Mouse (Mus musculus): ENCODE measurements at regions not wholly inside any gene's neighbourhood (a gene's known extent, or its start where the extent isn't known, plus 50 kb on each side); places are given as distances from the start of the nearest gene placed in this dataset.
A peak's percentile ranks its signal among the peaks of the same experiment; 100 is the strongest.

GRCm38 (mm10) chr15:8903651-8904050 is 64.1 kb upstream of the Ranbp3l start:
- no peak for DNase-seq (ENCODE audit: low spot score in 2 of 2)

DNA sequence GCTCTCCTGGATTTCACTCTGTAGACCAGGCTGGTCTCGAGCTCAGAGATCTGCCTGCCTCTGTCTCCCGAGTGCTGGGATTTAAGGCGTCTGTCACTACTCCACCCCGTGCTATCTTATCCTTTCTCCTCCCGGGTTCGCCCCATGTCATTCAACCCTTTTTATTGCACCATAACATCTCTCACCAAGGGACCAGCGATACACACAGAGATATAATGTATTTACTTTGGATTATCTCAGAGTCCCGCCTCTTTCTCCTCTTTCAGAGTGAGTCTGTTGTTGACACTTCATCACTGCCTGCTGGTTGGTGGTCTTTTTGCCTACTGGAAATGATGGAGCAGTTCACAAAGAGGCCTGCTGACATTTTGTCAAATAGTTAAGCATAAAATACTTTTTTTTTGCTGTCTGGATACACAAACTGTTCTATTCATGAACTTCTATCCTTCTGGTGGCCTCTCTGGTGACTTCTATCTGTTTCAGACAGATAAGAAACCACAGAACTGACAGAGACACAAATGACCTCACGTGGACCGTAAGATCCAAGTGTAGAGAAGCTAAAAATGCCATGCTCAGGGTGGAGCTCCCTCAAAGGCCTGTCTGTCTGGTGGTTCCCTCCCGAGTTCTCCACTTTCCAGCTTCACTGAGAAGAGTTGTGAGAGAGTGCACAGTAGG is 70.1 kb upstream of the Ranbp3l start:
- no peak for DNase-seq (ENCODE audit: low spot score in 2 of 2)

DNA sequence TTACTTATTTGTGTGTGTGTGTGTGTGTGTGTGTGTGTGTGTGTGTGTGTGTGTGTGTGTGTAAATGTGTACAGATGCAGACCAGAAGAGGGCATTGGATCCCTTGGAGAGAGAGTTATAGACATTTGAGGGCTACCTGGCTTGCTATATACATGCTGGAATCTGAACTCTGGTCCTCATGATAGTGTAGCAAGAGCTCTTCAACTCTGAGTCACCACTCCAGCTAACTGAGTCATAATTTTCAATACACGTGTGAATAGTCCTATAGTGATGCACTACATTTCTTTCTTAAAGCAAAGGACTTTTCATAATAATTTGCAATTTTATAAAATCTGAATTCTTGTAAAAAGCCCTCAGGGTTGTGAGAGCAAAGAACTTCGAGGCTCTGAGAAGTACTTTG is 70.9 kb upstream of the Ranbp3l start:
- DNase-seq (ENCODE audit: low spot score in 2 of 2), result no peak

DNA sequence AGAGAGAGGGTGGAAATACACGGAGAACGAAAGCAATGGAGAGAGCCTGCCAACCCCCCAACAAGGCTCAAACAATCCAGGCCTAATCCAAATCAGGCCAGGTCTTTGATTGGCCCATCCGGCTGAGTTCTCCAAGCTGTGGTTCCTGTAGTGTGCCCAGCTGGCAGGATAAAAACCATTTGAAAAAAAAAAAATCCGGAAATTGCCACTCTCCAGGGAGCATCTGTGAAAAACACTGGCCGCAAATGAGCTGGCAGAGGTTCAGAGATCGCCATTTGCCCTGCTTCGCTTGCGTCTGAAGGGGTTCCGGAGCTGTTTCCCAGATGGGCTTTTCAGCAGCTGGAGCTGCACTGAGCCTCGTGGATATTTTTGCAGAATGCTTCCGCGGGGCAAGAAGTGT is 71.4 kb upstream of the Ranbp3l start:
- DNase-seq (ENCODE audit: low spot score in 2 of 2), result peak; percentile 37 to 42

DNA sequence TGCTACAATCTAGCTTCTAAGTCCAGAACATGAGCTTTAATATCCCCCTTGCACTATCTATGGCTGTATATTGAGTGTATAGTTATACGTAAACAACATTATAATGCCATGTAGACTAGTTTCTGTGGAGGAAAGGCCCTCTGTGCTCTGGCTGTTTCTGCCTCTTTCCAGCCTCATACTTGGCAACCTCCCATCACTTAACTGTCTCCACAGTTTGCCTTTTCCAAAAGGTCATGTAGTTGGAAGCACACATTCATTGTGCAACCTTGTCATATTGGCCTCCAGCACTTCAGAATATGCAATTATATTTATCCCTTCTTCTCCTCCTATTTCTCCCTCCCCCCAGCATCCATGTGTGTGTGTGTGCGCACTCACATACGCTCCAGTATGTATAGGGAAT is 82.2 kb upstream of the Ranbp3l start:
- no peak for DNase-seq (ENCODE audit: low spot score in 2 of 2)

DNA sequence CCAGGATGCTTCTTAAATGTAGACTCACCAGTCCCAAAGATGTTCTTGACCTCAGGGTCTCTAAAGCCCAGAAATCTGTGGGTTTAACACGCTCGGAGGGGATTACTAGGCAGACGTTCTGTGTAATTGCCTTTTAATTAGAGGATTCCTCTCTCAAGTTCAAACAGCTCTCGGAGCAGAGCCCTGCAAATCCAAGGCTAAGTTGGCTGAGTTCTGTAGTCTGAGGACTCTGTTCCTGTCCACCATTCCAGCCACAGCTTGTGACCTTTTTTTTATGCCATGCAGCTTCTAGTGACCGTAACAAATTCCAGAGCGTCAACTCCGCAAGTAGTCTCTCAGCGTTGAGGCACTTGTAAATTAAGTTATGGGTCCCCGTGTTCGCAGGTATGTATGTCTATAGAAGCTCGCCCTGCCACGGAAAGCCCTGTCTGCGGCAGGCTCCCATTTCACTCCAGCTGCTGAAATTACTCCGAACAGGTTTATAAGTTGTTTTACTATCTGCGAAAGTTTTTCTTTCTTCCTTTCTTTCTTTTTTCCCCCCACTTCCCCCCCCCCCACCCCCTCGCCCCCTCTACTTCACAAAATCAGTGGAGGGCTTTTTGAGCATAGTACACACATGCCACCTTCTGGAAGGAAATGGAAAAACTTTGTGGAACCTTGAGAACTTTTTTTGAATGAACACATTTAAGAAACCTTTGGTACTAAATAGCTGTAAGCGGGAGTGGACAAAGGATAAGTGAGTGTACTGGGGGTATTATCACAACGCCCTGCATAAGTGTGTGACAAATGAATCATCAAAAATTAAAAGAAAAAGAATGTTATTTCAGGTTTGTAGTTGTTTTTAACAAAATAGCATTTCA is 82.9 kb upstream of the Ranbp3l start:
- no peak for DNase-seq (ENCODE audit: low spot score in 2 of 2)

- no peak for DNase-seq (ENCODE audit: low spot score in 2 of 2)
Observed at GRCm38 (mm10) chr15:8882880-8883539, 84.7 kb upstream of the Ranbp3l start.

DNA sequence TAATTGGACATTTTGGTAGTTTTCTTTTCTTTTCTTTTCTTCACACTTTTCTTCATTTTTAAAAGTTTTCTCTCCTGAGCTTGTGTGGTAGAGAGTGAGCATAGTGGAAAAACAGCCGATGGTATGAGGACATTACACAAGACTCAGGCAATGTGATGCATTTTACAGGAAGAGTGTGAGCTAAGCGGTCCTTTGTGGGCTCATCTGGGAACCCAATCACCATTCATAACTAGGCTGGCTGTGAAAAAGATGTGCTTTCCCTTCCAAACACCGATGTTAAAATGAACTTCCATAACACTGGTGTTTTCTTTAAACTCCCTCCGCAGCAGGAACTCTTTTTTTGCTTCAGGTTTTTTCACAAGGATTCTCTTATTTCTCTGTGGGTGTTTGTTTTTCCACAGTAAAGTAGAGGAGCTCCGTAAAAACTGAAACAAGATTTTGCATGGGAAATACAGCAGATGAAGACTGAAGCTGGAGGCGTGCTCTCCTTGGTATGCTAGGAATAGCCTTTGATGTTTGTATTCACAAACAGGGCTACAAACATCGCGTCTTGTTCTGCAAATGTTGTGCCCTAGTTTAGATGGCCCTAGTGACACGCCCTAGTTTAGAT is 92.8 kb upstream of the Ranbp3l start:
- no peak for DNase-seq (ENCODE audit: low spot score in 2 of 2)

DNA sequence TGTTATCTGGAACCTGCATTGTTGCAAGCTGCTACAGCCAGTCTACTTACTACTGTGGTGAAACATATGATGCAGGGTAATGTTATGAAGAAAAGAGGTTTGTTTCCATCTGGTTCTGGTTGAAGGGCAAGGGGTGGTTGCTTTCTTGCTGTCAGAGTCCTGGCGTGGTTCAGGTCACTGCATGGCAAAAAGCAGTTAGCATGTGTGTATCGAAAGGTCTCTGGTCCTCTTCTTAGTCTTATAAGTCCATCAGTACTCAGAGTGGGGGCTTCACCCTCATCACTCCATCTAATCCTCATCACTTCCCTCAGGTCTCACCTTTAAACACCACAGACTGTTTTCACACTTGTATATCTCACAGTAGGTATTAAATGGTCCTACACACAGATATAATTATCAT is 99.7 kb upstream of the Ranbp3l start:
- no peak for DNase-seq (ENCODE audit: low spot score in 2 of 2)

DNA sequence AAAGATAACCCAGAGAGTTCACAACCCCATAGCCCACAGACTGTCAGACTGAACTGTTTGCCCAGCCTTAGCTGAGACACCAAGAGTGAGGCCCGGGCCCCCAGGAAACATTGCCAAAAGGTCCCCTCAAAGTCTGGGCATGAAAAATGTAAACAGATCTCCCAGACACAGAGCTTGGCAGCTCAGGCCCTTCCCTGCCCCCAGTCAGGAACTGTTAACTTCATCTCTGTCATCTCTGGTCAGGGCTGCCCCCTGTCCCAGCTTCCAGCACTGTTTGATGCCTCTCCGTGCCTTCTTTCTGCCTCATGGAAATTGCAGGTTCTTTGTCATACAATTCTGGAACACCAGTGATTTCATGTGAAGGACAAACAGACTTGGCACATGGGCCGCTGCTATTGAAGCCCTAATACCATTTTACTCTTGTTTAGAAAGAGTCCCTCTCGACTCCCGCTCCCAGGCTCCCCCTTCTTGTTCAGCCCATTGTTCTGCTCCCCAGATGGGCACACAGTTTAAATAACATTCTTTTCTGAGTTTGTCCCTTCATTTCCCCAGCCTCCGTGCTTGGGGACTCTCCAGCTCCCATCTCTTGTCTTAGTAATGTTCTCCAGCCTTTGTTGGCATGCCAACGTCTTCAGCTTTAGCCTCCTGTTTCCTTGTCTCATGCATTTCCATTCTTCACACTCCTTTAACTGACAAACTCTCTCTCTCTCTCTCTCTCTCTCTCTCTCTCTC is 100.4 kb upstream of the Ranbp3l start:
- DNase-seq (ENCODE audit: low spot score in 2 of 2), result no peak

GRCm38 (mm10) chr15:8865089-8865933 is 102.4 kb upstream of the Ranbp3l start:
- DNase-seq (ENCODE audit: low spot score in 2 of 2), result no peak

GRCm38 (mm10) chr15:8856419-8857084 is 111.2 kb upstream of the Ranbp3l start:
- no peak for DNase-seq (ENCODE audit: low spot score in 2 of 2)

DNA sequence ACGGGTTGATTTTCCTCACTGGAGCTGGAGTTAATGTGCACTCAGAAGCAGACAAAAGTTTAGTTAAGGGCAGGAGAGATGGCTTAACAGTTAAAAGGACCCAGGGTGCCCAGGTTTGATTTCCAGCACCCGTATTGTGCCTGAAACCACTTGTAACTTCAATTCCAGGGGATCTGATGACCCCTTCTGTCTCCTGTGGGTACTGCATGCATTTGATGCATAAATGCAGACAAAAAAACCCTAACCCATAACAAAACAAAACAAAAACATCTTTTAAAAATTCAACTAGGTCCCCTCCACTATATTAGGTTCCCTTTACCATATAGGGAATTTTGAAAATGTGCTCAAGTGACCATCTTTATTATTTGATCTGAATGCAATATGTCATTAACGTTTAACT is 112.2 kb upstream of the Ranbp3l start:
- DNase-seq (ENCODE audit: low spot score in 2 of 2), result no peak

DNA sequence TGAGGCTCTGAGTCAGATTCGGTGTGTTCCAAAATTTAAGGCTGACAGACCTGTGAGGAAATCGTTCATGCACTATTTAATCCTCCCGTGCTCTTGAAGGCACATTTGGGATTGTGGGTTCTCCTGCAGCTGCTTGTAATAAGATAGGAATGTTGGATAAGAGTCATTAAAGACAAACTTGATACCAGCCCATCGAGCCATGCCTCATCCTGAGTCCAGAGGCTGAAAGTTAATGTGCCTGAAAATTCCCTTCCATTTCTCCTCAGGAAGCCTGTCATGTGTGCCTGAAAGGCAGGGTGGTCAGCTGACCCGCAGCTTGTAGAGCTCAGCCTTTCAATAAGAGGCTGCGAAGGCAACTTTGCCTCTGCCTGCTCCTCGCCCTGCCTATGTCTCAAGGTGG is 113.4 kb upstream of the Ranbp3l start:
- no peak for DNase-seq (ENCODE audit: low spot score in 2 of 2)

GRCm38 (mm10) chr15:8850996-8851395 is 116.8 kb upstream of the Ranbp3l start:
- DNase-seq (ENCODE audit: low spot score in 2 of 2), result no peak

DNA sequence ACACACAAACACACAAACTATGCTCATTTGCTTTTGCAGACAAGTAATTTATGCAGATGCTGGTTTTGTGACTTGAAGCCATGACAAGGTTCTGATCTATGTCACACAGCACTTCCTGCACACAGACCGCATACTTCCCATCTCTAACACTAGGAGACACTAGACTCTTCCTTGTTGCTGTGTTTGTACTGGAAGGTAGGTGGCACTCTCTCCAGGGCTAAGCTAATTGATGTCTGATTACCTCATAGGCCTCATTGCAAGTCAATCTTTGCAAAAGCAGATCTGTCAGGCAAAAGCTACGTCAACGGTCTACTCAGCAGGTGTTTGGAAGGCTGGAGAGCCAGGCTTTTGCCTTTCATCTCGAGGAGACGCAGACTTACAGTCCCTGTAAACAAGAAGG is 118.3 kb upstream of the Ranbp3l start:
- no peak for DNase-seq (ENCODE audit: low spot score in 2 of 2)

DNA sequence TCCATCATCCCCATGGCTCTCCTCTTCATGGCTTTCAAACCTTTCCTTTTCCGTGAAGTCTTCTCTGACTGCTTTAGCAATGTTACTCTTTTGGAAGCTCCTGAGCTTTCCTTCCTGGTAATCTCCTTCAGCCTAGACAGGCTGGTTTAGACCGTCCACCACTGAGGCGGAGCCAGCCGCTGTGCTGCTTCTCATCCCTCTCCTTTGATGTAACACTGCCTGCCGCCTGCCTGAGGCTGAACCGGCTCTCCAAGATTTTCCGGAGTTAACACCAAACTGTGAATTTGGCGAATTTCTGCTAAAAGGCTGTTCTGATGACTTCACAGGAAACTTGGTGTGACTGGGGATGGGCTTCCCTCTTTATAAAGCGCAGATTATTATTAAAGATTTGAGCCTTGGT is 125.6 kb upstream of the Ranbp3l start:
- DNase-seq (ENCODE audit: low spot score in 2 of 2), result no peak

DNA sequence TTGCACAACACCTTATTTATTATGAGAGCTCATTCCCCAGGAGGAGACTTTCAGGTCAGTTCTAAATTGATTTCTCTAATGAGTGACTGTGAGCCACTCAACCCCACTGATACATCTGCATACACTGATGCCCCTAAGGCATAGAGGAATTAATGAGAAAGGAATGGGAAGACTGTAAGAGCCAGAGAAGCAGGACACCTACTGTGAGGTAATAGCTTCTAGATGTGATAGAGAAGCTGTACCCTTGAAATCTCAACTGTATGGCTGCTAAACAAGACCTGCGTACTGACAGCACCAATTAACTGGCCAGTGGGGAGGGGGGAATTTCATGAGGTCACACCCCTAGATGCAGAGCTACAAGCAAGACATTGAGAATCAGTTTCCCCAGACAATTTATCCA is 128.3 kb upstream of the Ranbp3l start:
- DNase-seq (ENCODE audit: low spot score in 2 of 2), result no peak

- DNase-seq (ENCODE audit: low spot score in 2 of 2), result no peak
Observed at GRCm38 (mm10) chr15:8834151-8834550, 123.6 kb upstream of the Slc1a3 start.

- no peak for DNase-seq (ENCODE audit: low spot score in 2 of 2)
Observed at GRCm38 (mm10) chr15:8832970-8833369, 122.4 kb upstream of the Slc1a3 start.
